Mouse (Mus musculus): ENCODE results near the gene Phf3. TPM values are rescaled to one million over a fixed set of nuclear protein-coding genes. Genes with fewer than 3 reads are reported as not detected.

The Phf3 gene
- polyA plus RNA-seq, 1 experiment from 2014 or later, result 35.0 TPM

DNA sequence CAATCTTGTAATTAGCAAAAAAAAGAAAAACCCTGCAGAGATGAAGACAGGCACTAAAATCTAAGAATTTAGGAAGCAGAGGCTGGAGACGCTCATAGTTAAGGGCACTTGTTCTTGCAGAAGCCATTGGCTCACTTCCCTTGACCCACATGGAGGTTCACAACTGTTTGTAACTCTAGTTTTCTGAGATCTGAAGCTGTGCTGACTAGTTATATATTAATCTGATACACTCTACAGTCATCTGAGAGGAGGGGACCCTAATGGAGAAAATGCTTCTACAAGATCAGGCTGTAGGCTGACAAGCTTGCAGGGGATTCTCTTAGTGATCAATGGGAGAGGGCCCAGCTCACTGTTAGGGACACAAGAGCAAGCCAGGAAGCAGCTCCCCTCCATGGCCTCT is 58.1 kb downstream of the Phf3 start:
- H3K27ac ChIP-seq, result no peak overlapping the region
- no peak overlapping the region for H3K9ac ChIP-seq
- WGBS, result 90% methylated on average over 1 of the region's 1 CpGs
- ATAC-seq (ENCODE audit: borderline replicate concordance, extremely low read depth, low FRiP score, low TSS enrichment), result no peak
- no peak overlapping the region for H3K4me2 ChIP-seq
- H3K27me3 ChIP-seq, result no peaks in the 10 kb centered on the region
- no peaks in the 10 kb centered on the region for H3K9me3 ChIP-seq
- H3K36me3 ChIP-seq, result peaks cover 58% of the 10 kb centered on the region
- H3K4me1 ChIP-seq, result no peaks in the 10 kb centered on the region
- H3K4me3 ChIP-seq, result no peak overlapping the region

DNA sequence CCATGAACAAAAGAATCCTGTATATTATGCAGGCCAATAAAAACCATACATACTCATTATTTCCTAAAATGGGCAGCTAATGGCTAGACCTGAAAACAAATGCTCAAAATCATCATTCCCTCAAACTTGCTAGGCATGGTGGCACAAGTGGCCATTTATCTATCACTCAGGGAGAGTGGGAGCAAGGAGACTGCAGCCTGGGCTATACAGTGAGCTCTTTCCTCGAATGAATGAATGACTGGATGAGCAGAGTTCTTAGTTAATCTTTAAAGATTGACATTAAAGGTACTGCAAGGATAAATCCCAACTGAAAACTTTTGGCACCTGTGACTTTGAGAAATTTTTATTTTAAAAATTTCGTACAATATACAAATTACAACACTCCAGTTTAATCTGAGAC is 58.7 kb downstream of the Phf3 start:
- H3K36me3 ChIP-seq, result peaks cover 59% of the 10 kb centered on the region
- no peak for ATAC-seq (ENCODE audit: borderline replicate concordance, extremely low read depth, low FRiP score, low TSS enrichment)

DNA sequence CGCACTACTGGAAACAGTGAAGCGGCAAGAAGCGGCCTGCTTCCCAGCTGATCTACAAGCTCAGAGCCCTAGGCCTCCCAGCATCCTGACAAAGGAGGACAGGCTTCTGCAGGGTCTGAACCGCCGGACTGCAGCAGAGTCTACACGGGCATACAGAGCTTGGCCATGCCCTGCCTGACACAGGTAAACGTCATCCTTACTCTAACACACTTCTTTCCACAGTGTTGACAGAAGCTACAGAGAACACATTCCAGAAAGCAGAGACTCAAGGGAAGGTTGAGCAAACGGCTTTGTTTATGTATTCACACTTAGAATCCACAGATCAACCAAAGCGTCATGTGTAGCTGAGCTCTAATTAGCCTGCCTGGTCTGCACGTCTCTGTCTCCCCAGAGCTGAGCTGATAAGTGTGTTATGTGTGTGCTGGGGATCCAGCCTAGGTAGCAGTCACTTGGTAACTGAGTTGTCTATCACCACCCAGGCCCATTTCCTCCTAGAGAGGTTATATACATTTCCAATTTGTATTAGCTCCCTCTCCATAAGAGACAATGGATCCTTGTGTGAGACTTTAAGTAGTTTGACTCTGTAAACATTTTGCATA is 65.5 kb downstream of the Phf3 start:
- Histone ChIP-seq H3K36me3 (peaks cover 72% of the 10 kb centered on the region), H3K4me3 (no peak overlapping the region), H3K9ac (no peak overlapping the region), H3K27me3 (no peaks in the 10 kb centered on the region), H3K4me2 (no peak overlapping the region), H3K9me3 (no peaks in the 10 kb centered on the region), H3K4me1 (no peaks in the 10 kb centered on the region), H3K27ac (no peak overlapping the region)
- no peak for ATAC-seq (ENCODE audit: borderline replicate concordance, extremely low read depth, low FRiP score, low TSS enrichment)
- WGBS, result 47% methylated on average over 10 of the region's 10 CpGs

More for the DNA sequence above, 58.7 kb downstream of the Phf3 start:
- no peak overlapping the region for H3K4me2 ChIP-seq
- no peaks in the 10 kb centered on the region for H3K4me1 ChIP-seq
- H3K27me3 ChIP-seq, result no peaks in the 10 kb centered on the region
- no peak overlapping the region for H3K9ac ChIP-seq
- H3K4me3 ChIP-seq, result no peak overlapping the region
- WGBS, result 82% methylated on average over 2 of the region's 2 CpGs
- H3K27ac ChIP-seq, result no peak overlapping the region
- no peaks in the 10 kb centered on the region for H3K9me3 ChIP-seq

DNA sequence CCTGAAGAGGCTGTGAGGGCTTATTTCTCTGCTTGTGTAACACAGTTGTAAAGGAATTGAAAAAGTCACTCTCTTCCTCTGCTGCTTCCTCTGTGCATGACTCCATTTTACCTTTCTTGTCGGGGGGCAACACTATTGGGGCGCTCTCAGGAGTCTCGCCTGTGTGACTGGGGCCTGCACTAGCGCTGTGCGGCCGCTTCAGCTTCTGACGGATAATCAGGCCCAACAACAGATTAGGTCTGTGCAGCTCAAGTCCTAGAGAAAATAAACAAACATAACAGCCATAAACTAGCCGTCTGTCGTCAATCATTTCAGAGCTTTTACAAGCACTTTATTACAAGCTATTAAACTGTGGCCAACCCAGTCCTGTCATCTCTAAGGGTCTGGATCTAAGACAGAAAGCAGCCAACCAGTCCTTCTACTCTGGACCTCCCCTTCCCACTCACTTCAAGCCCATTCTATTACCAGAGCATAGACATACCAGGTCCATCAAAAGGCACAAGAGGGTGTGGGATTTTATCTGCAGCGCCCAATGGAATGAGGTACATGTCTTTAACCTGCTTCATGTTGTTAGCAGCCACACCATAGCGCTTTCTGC is 67.9 kb downstream of the Phf3 start:
- H3K36me3 ChIP-seq, result peaks cover 58% of the 10 kb centered on the region
- no peaks in the 10 kb centered on the region for H3K4me1 ChIP-seq
- ATAC-seq (ENCODE audit: borderline replicate concordance, extremely low read depth, low FRiP score, low TSS enrichment), result no peak; the same call in 1 of the 2 replicates
- no peaks in the 10 kb centered on the region for H3K9me3 ChIP-seq
- 86% methylated on average over 11 of the region's 11 CpGs for WGBS
- H3K9ac ChIP-seq, result no peak overlapping the region
- H3K27ac ChIP-seq, result no peak overlapping the region
- no peak overlapping the region for H3K4me3 ChIP-seq
- H3K27me3 ChIP-seq, result no peaks in the 10 kb centered on the region
- no peak overlapping the region for H3K4me2 ChIP-seq

DNA sequence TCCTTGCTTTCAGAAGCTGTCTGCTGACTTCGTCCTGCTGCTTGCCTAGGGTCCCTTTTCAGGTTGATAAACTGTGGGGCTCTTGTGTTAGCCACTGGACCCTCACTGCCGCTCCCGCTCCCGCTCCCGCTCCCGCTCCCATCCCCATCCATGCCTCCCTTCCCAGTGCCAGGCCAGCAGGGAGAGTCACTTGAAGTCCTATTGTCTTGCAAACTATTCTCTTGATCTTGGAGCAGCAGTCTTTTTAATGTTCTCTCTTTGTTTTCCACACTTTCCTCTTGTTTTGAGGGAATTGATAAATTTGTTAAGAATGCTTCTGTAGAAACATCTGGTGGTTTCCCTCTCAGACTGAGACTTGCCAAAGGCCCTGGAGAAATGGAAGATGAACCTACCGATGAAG is 68.8 kb downstream of the Phf3 start:
- H3K4me1 ChIP-seq, result no peaks in the 10 kb centered on the region
- no peak overlapping the region for H3K27ac ChIP-seq
- no peaks in the 10 kb centered on the region for H3K27me3 ChIP-seq
- 95% methylated on average over 7 of the region's 7 CpGs for WGBS
- H3K9ac ChIP-seq, result no peak overlapping the region
- H3K9me3 ChIP-seq, result no peaks in the 10 kb centered on the region
- no peak overlapping the region for H3K4me2 ChIP-seq
- peaks cover 49% of the 10 kb centered on the region for H3K36me3 ChIP-seq
- H3K4me3 ChIP-seq, result no peak overlapping the region
- ATAC-seq (ENCODE audit: borderline replicate concordance, extremely low read depth, low FRiP score, low TSS enrichment), result no peak

DNA sequence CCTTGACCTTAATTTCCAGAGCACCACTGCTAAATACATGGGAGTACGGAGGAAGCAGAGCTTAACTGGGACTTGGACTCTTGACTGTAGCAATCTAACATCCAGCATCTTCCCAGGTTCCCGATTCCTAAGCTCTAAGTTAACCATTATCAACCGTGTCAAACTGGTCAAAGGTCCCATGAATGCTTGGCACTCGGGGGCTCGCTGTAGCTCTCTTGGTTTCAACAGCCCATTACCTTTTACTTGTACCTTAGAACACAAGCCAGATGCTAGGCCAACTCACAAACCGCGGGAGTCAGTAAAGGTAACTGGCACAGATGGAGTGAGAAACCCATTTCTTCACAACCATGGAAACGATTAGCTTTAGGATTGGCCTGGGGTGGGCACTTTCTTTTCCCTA is 71.8 kb downstream of the Phf3 start:
- H3K4me3 ChIP-seq, result no peak overlapping the region
- H3K36me3 ChIP-seq, result peaks cover 33% of the 10 kb centered on the region
- no peak for ATAC-seq (ENCODE audit: borderline replicate concordance, extremely low read depth, low FRiP score, low TSS enrichment)
- H3K27ac ChIP-seq, result no peak overlapping the region
- 94% methylated on average over 8 of the region's 8 CpGs for WGBS
- no peak overlapping the region for H3K4me2 ChIP-seq
- no peaks in the 10 kb centered on the region for H3K9me3 ChIP-seq
- H3K27me3 ChIP-seq, result no peaks in the 10 kb centered on the region
- no peak overlapping the region for H3K9ac ChIP-seq
- H3K4me1 ChIP-seq, result no peaks in the 10 kb centered on the region

DNA sequence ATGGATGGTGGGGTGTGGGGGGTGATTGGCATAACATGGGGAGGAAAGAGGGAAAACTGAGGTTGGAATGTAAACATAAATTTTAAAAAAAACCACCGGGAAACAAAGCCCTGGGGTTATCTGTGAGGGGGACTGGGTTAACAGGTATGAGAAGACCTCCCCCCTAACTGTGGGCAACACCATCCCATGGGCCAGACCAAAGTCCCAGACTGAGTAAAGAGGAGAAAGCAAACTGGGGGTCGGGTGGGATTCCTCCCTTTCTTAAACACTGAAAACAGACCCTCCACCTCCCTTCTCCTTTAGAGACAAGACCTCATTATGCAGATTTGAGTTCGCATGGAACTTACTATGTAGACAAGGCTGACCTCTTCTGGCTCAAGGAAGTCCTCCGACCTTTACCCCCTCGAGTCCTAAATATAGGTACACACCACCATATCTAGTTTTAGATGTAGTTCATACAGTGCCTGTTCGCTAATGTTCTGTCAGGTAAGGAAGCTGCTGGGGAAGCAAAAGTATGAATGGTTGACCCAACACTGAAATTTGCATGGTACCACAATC is 74.4 kb downstream of the Phf3 start:
- Histone ChIP-seq H3K9ac (no peak overlapping the region), H3K27ac (no peak overlapping the region), H3K4me1 (no peaks in the 10 kb centered on the region), H3K4me3 (no peak overlapping the region), H3K27me3 (no peaks in the 10 kb centered on the region), H3K9me3 (no peaks in the 10 kb centered on the region), H3K36me3 (peaks cover 15% of the 10 kb centered on the region), H3K4me2 (no peak overlapping the region)
- no peak for ATAC-seq (ENCODE audit: borderline replicate concordance, extremely low read depth, low FRiP score, low TSS enrichment)
- 55% methylated on average over 6 of the region's 6 CpGs for WGBS

DNA sequence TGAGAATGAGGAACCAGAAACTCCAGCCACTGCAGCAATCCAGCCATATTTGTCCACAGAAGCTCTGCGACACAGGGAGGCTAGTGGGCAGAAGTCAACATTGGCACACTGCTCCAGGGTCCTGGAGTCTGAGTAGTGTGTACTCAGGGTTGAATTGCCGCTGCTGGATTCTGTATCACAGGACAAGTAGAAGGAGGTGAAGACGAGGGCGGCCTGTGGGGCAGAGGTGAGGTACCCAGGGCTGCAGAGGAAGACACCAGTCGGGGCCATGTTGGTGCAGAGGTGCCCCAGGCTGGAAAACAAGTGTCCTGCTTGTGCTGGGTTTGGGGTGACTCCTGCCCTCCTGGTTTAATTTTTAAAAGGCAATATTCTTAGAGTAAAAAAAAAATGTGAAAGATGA is 79.1 kb downstream of the Phf3 start:
- Histone ChIP-seq H3K4me3 (no peak overlapping the region), H3K27me3 (no peaks in the 10 kb centered on the region), H3K9me3 (no peaks in the 10 kb centered on the region), H3K4me2 (no peak overlapping the region), H3K4me1 (no peaks in the 10 kb centered on the region), H3K9ac (no peak overlapping the region), H3K27ac (no peak overlapping the region), H3K36me3 (no peaks in the 10 kb centered on the region)
- 67% methylated on average over 5 of the region's 5 CpGs for WGBS
- no peak for ATAC-seq (ENCODE audit: borderline replicate concordance, extremely low read depth, low FRiP score, low TSS enrichment)

DNA sequence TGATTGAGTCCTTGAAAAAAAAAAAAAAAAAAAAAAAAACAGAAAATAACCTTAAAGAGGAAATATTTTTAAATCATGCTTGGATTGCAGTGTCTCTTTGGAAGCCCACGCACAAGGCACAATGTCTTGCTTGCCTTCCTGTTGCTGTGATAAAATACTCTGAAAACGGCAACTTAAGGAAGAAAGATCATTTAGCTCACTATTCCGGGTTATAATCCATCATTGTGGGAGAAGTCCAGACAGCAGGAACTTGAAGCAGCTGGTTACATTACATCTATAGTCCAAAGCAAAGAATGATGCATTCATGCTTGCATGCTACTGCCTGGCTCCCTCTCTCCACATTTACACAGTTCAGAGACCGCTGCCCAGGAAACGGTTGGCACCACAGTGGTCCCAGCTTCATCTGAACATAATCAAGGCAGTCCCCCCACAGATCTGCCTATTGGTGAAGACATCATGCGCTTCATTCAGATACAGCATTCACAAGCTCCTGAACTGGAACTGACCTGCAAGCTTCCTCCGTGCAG is 80.3 kb downstream of the Phf3 start:
- no peak for ATAC-seq (ENCODE audit: borderline replicate concordance, extremely low read depth, low FRiP score, low TSS enrichment)
- no peaks in the 10 kb centered on the region for H3K36me3 ChIP-seq
- WGBS, result 68% methylated on average over 7 of the region's 7 CpGs
- H3K4me2 ChIP-seq, result no peak overlapping the region
- H3K27ac ChIP-seq, result no peak overlapping the region
- H3K4me3 ChIP-seq, result no peak overlapping the region
- H3K4me1 ChIP-seq, result no peaks in the 10 kb centered on the region
- no peak overlapping the region for H3K9ac ChIP-seq
- H3K9me3 ChIP-seq, result no peaks in the 10 kb centered on the region
- no peaks in the 10 kb centered on the region for H3K27me3 ChIP-seq

DNA sequence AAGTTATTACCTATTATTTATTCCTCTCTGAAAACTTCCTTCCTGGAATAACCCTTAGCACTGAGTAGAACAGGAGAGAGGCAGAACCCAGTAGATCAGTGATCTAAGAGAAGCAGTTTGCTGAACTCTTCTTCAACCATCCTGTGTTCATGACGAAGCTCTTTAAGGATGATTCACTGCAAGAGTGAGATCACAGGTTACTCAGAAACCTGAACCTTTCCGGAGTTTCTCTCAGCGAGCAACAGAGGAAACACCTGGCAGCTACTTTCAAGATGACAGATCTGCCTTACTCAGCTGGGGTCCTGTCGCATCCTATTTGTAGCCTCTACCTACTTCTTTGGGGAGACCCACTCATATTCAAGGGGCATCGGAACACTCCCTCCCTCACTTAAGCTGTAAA is 80.8 kb downstream of the Phf3 start:
- no peaks in the 10 kb centered on the region for H3K4me1 ChIP-seq
- no peaks in the 10 kb centered on the region for H3K36me3 ChIP-seq
- H3K4me2 ChIP-seq, result no peak overlapping the region
- no peak overlapping the region for H3K27ac ChIP-seq
- no peak overlapping the region for H3K9ac ChIP-seq
- 40% methylated on average over 5 of the region's 5 CpGs for WGBS
- no peaks in the 10 kb centered on the region for H3K9me3 ChIP-seq
- no peak for ATAC-seq (ENCODE audit: borderline replicate concordance, extremely low read depth, low FRiP score, low TSS enrichment)
- no peak overlapping the region for H3K4me3 ChIP-seq
- H3K27me3 ChIP-seq, result no peaks in the 10 kb centered on the region

DNA sequence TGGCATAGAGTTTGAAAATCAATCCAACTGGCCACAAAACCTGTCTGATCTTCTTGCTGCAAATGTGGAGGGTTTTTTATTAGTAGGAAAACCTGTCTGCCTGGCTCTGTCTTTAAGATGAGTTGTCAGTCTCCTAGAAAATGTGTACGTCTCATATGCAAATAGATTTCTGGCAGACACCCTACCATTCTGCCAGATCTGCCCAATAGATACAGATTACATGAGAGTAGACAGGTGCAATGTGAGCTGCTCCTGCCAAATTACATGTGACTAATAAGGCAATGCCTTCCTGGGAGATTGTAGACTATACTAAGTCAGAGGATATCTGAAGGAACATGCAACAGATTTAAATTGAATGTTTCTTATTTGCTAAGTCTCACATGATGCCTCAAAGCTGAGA is 83.5 kb downstream of the Phf3 start:
- 70% methylated on average over 1 of the region's 1 CpGs for WGBS

DNA sequence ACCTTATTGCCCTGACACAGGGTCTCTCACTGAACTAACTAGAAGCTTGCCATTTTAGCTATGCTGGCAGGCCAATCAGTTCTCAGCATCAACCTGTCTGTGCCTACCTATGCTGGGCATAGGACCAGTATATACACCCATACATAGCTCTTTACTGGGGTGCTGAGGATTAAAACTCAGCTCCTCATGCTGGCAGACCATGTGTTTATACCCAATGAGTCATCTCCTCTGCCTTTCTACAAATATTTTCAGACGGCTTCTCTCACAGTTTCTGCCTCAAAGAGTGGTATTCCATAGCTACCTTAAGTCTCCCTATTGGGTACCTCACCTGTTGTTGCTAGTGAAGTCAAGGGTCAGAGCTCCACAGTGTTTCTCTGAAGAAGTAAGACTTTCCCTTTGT is 84.0 kb downstream of the Phf3 start:
- no peaks in the 10 kb centered on the region for H3K27me3 ChIP-seq
- H3K4me2 ChIP-seq, result no peak overlapping the region
- no peak overlapping the region for H3K4me3 ChIP-seq
- WGBS, result 76% methylated on average over 1 of the region's 1 CpGs
- no peak overlapping the region for H3K9ac ChIP-seq
- H3K4me1 ChIP-seq, result no peaks in the 10 kb centered on the region
- no peak for ATAC-seq (ENCODE audit: borderline replicate concordance, extremely low read depth, low FRiP score, low TSS enrichment)
- no peak overlapping the region for H3K27ac ChIP-seq
- no peaks in the 10 kb centered on the region for H3K9me3 ChIP-seq
- no peaks in the 10 kb centered on the region for H3K36me3 ChIP-seq

More for the DNA sequence above, 83.5 kb downstream of the Phf3 start:
- ATAC-seq (ENCODE audit: borderline replicate concordance, extremely low read depth, low FRiP score, low TSS enrichment), result no peak
- no peaks in the 10 kb centered on the region for H3K36me3 ChIP-seq
- no peaks in the 10 kb centered on the region for H3K9me3 ChIP-seq
- H3K4me2 ChIP-seq, result no peak overlapping the region
- H3K27ac ChIP-seq, result no peak overlapping the region
- no peak overlapping the region for H3K9ac ChIP-seq
- no peak overlapping the region for H3K4me3 ChIP-seq
- H3K4me1 ChIP-seq, result no peaks in the 10 kb centered on the region
- no peaks in the 10 kb centered on the region for H3K27me3 ChIP-seq
